Mouse (Mus musculus) liver, embryonic 11.5 days (tissue): ENCODE data around the gene Treh. TPM values are rescaled to one million over a fixed set of nuclear protein-coding genes. Genes with fewer than 3 reads are reported as not detected.

Source experiments
- ATAC-seq: fragments of 200-750 bp; cut with Nextera tagmentation; replicated peaks from 2 replicates; pipeline ENCODE4 v1.8.0; 2017; ENCODE audit warnings: moderate number of reproducible peaks, mild to moderate bottlenecking, moderate TSS enrichment, moderate library complexity; ENCODE audit not compliant: low FRiP score
- DNase-seq: peaks from one replicate; pipeline ENCODE4 v3.0.0-alpha.2; 2017; ENCODE audit warnings: low spot score
- H3K27ac ChIP-seq: fragments of 300-500 bp; sonication (generic); 2 replicates; pipeline ENCODE4 v1.5.1; 2014; ENCODE audit warnings: mild to moderate bottlenecking, low read depth, low read length, control low read depth
- H3K27me3 ChIP-seq: fragments of 300-500 bp; sonication (generic); replicated peaks from 2 replicates; pipeline ENCODE4 v1.6.1; 2014; ENCODE audit warnings: low read length, mixed read lengths; ENCODE audit not compliant: control insufficient read depth, insufficient read depth
- H3K36me3 ChIP-seq: fragments of 300-500 bp; sonication (generic); 2 replicates; pipeline ENCODE4 v1.6.1; 2014; ENCODE audit warnings: mild to moderate bottlenecking, low read length, moderate library complexity, mixed read lengths; ENCODE audit not compliant: control insufficient read depth, insufficient read depth
- H3K4me1 ChIP-seq: fragments of 300-500 bp; sonication (generic); replicated peaks from 2 replicates; pipeline ENCODE4 v1.6.1; 2014; ENCODE audit warnings: low read length, mixed read lengths; ENCODE audit not compliant: control insufficient read depth, insufficient read depth
- H3K4me2 ChIP-seq: fragments of 300-500 bp; sonication (generic); 2 replicates; pipeline ENCODE4 v1.6.1; 2014; ENCODE audit warnings: mild to moderate bottlenecking, control low read depth, moderate library complexity
- H3K4me3 ChIP-seq: fragments of 300-500 bp; sonication (generic); 2 replicates; pipeline ENCODE4 v1.5.1; 2014; ENCODE audit warnings: low read depth, low read length, control low read depth
- H3K9ac ChIP-seq: fragments of 300-500 bp; sonication (generic); 2 replicates; pipeline ENCODE4 v1.6.1; 2014; ENCODE audit warnings: low read depth, low read length, control low read depth
- H3K9me3 ChIP-seq: fragments of 300-500 bp; sonication (generic); 2 replicates; pipeline ENCODE4 v1.6.1; 2016; ENCODE audit warnings: low read length, inconsistent platforms, mixed read lengths; ENCODE audit not compliant: control insufficient read depth
- WGBS: fragments of 180-500 bp; shearing (Covaris S2); extraction: QIAGEN DNeasy Blood & Tissue Kit; methylation state at CpG from one replicate; pipeline ENCODE4 v1.1.7; 2014; 5-methylcytosine and 5-hydroxymethylcytosine counted together
- polyA plus RNA-seq: library from polyadenylated mRNA; unstranded; fragments of >200 nt; fragmentation: Nextera tagmentation; extraction: Ambion mirVana; gene quantifications from 2 replicates; pipeline ENCODE4 v1.2.1, GENCODE M21; 2014

The Treh gene
- polyA plus RNA-seq, 1 experiment from 2014 or later: not detected

DNA sequence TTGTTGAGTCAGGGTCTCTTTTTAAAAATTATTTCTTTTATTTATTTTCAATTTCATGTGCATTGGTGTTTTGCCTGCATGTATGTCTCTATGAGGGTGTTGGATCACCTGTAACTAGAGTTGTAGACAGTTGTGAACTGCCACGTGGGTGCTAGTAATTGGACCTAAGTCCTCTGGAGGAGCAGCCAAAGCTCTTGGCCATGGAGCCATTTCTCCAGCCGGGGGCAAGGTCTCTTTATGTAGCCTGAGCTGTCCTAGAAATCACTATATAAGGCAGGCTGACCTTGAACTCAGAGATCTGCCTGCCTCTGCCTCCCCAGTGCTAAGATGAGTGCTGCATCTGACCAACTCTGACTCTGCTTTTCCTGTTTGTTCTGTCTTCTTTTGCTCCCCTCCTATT, 28.8 kb upstream of the Treh start:
- H3K27me3 ChIP-seq: no peaks in the 10 kb centered on the region
- no peaks in the 10 kb centered on the region for H3K9me3 ChIP-seq
- no peak for ATAC-seq
- H3K27ac ChIP-seq: no peak overlapping the region
- H3K4me1 ChIP-seq: no peaks in the 10 kb centered on the region
- H3K36me3 ChIP-seq: no peaks in the 10 kb centered on the region
- H3K4me2 ChIP-seq: no peak overlapping the region
- WGBS: 70% methylated on average over 2 of the region's 2 CpGs
- no peak overlapping the region for H3K4me3 ChIP-seq
- DNase-seq: no peak
- no peak overlapping the region for H3K9ac ChIP-seq

DNA sequence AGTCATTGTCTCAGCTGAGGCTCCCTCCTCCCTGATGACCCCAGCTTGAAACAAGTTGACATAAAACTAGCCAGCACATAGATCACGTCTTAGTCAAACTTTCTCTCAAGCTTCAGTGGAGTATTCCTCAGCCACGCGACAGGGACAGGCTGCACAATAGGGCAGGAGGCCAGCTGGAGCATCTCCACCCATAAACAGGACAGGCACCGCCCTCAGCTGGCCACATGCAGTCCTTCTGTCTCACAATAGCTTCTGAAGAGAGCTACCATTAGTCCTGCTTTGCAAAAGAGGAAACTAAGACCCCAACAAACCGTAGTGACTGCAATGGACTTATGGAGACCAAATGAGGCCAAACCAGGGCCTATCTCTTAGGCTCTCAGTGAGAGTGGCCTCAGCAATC, 27.6 kb upstream of the Treh start:
- Histone ChIP-seq H3K36me3 (no peaks in the 10 kb centered on the region), H3K9me3 (no peaks in the 10 kb centered on the region), H3K4me2 (peak overlapping the region; percentile 39; the same call in 1 of the 2 replicates), H3K4me1 (no peaks in the 10 kb centered on the region), H3K27me3 (no peaks in the 10 kb centered on the region), H3K9ac (no peak overlapping the region), H3K27ac (no peak overlapping the region), H3K4me3 (no peak overlapping the region)
- DNase-seq: no peak
- no peak for ATAC-seq
- 66% methylated on average over 5 of the region's 5 CpGs for WGBS

DNA sequence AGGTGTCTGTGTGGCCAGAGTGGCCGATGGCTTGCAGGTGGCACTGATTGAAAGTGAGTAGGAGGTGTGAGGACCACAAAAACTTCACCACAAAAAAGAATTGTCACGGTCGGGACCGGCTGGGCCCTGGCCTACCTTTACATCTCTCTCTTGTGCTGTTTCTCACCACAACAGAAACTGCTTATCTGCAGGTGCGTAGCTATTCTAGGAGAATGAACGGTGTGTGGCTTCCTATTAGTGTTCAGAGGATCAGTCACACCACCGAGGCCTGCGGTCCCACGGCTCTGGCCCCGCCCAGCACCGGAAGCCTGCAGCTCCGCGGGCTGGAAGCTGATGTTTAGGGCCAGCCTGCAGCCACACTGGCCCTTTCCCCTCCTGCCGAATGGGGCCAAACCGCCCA, 27.1 kb upstream of the Treh start:
- H3K9me3 ChIP-seq: no peaks in the 10 kb centered on the region
- no peak overlapping the region for H3K27ac ChIP-seq
- H3K36me3 ChIP-seq: no peaks in the 10 kb centered on the region
- H3K4me1 ChIP-seq: no peaks in the 10 kb centered on the region
- H3K9ac ChIP-seq: no peak overlapping the region; the same call in 1 of the 2 replicates
- DNase-seq (no peak), ATAC-seq (peak; percentile 41; the same call in 1 of the 2 replicates)
- 40% methylated on average over 15 of the region's 15 CpGs for WGBS
- peak overlapping the region; percentile 39 for H3K4me2 ChIP-seq
- no peak overlapping the region for H3K4me3 ChIP-seq
- H3K27me3 ChIP-seq: no peaks in the 10 kb centered on the region

DNA sequence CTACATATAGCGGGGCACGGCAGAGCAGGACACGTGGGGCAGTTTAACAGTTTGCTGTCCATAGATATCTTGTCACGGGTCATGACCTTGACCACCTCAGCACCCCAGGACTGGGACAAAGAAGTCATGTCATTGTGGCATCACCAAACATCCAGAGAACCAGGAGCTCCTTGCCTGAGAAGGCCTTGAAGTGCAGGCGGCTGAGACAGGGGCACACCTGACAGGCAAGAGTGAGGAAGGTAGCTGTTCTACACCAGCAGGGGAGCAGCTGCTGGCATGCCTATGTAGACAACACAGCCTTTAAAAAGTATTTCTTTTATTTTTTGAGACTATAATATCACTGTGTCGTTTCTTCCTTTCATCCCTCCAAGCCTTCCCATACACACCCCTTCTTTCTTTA, 26.7 kb upstream of the Treh start:
- WGBS: 67% methylated on average over 6 of the region's 6 CpGs

DNA sequence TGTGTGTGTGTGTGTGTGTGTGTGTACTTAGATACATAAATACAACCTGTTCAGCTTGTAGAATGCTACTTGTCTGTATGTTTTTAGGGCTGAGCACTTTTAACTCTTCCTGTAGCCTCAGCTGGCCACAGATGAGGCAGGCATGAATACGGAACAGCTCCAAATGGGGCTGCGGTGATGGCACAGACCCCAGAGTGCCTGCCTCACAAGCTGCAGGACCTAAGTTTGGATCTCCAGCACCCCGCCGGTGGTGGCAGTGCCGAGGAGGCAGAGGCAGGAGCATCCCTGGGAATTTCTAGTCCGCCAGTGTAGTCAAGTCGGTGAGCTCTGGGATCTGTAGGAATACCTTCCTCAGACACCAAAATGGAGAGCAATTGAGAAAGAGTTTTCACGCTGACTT, 26.0 kb upstream of the Treh start:
- Histone ChIP-seq H3K27ac (no peak overlapping the region), H3K9me3 (no peaks in the 10 kb centered on the region), H3K4me3 (no peak overlapping the region), H3K27me3 (no peaks in the 10 kb centered on the region), H3K4me1 (no peaks in the 10 kb centered on the region), H3K9ac (no peak overlapping the region), H3K36me3 (no peaks in the 10 kb centered on the region), H3K4me2 (no peak overlapping the region)
- DNase-seq (no peak), ATAC-seq (no peak)
- 85% methylated on average over 8 of the region's 8 CpGs for WGBS

More for the DNA sequence above, 26.7 kb upstream of the Treh start:
- Histone ChIP-seq H3K9me3 (no peaks in the 10 kb centered on the region), H3K27me3 (no peaks in the 10 kb centered on the region), H3K4me2 (peak overlapping the region; percentile 39), H3K27ac (no peak overlapping the region), H3K9ac (no peak overlapping the region; the same call in 1 of the 2 replicates), H3K4me3 (no peak overlapping the region), H3K36me3 (no peaks in the 10 kb centered on the region), H3K4me1 (no peaks in the 10 kb centered on the region)
- DNase-seq (no peak), ATAC-seq (no peak)

DNA sequence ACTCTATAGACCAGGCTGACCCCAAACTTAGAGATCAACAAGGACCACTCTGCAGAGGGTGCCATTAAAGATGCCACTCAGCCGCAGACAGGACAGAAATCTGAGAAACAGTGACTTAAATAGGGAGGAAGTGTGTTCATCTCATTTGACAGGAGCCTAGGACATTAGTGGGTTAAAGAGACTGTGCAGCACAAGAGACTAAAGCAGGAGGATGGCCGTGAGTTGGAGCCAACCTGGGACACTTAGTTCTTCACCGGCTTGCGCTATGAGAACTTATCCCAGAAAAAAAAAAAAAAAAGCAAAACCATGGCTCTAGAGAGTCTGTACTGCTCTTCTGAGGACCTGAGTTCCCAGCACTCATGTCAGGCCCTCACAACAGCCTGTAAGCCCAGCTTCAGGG, 25.4 kb upstream of the Treh start:
- Histone ChIP-seq H3K36me3 (no peaks in the 10 kb centered on the region), H3K9me3 (no peaks in the 10 kb centered on the region), H3K4me1 (no peaks in the 10 kb centered on the region), H3K27me3 (no peaks in the 10 kb centered on the region), H3K4me3 (no peak overlapping the region), H3K4me2 (no peak overlapping the region), H3K9ac (no peak overlapping the region), H3K27ac (no peak overlapping the region)
- no peak for ATAC-seq
- WGBS: 85% methylated on average over 4 of the region's 4 CpGs
- no peak for DNase-seq

DNA sequence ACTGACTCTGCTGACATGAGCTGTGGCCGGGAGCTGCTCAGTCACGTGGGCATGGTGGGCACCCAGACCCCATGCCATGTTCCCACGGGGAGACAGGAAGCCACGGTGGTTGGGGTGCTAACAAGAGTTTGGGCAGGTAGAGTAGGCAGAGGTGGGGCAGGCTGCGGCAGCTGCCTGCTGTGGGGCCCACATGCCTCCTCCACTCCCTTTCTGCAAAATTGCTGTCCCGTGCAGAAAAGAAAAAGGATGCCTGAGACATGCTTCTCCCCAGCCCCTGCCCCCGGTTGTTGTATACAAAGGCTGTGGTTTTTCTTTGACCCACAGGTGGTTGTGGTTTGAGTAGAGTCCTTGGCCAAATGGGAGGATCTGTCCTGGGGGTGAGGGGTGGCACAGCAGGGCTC, 24.2 kb upstream of the Treh start:
- no peak overlapping the region for H3K9ac ChIP-seq
- no peak overlapping the region for H3K4me2 ChIP-seq
- H3K36me3 ChIP-seq: no peaks in the 10 kb centered on the region
- DNase-seq (no peak), ATAC-seq (no peak)
- no peak overlapping the region for H3K27ac ChIP-seq
- WGBS: 69% methylated on average over 7 of the region's 7 CpGs
- H3K27me3 ChIP-seq: no peaks in the 10 kb centered on the region
- H3K4me3 ChIP-seq: no peak overlapping the region
- no peaks in the 10 kb centered on the region for H3K9me3 ChIP-seq
- no peaks in the 10 kb centered on the region for H3K4me1 ChIP-seq

DNA sequence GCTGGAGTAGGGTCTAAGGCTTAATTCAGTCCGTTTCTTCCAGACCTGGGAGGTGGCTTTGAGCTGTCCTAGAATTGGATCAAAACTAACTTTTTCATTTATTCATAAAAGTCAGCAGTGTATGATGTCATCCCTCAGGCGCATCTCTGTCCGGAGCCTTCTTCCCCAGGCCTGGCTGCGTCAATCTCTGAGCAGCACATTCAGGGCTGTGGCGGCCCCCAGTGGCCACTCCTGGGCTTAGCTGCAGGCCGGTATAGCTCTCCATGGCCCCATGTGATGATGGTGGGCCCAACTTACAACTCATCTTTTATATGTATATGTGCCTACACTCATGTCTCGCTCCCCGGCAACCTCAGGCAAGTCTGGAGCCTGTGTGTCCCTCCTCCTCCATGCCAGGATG, 21.0 kb upstream of the Treh start:
- H3K36me3 ChIP-seq: no peaks in the 10 kb centered on the region
- H3K27me3 ChIP-seq: no peaks in the 10 kb centered on the region
- no peak overlapping the region for H3K4me3 ChIP-seq
- 12% methylated on average over 8 of the region's 8 CpGs for WGBS
- H3K4me1 ChIP-seq: peaks cover 7% of the 10 kb centered on the region; the same call in 1 of the 2 replicates
- no peak overlapping the region for H3K9ac ChIP-seq
- peak; percentile 60 for DNase-seq
- peak; percentile 68 for ATAC-seq
- H3K9me3 ChIP-seq: no peaks in the 10 kb centered on the region
- no peak overlapping the region for H3K4me2 ChIP-seq
- H3K27ac ChIP-seq: no peak overlapping the region

DNA sequence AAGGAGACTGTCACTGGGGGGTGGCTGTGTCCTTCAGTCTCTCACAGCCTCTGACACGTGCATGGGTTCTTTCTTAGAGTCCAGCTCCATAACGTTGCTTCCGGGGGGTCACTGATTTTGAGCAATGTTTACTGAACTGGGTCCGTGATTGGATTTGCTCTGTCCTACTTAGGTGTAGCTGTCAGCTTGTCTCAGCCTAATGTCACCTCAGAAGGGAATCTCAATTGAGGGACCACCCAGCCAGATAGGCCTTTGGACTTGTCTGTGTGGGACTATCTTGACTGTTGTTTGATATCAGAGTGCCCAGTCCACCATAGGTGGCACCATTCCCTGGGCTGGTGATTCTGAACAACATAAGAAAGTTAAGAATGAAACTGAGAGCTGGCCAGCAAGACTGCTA, 19.1 kb upstream of the Treh start:
- Histone ChIP-seq H3K27me3 (no peaks in the 10 kb centered on the region), H3K9me3 (no peaks in the 10 kb centered on the region), H3K4me1 (peaks cover 7% of the 10 kb centered on the region; the same call in 1 of the 2 replicates), H3K9ac (no peak overlapping the region), H3K27ac (no peak overlapping the region), H3K36me3 (no peaks in the 10 kb centered on the region), H3K4me2 (no peak overlapping the region), H3K4me3 (no peak overlapping the region)
- WGBS: 66% methylated on average over 4 of the region's 4 CpGs
- no peak for DNase-seq
- ATAC-seq: no peak
